Mouse (Mus musculus) lung, embryonic 14.5 days (tissue): ENCODE results near the gene Pip4k2a. TPM values are rescaled to one million over a fixed set of nuclear protein-coding genes. Genes with fewer than 3 reads are reported as not detected.

Source experiments
- ATAC-seq: fragments of 200-750 bp; cut with Nextera tagmentation; 2 replicates; pipeline ENCODE4 v1.8.0; 2017; ENCODE audit warnings: mild to moderate bottlenecking, moderate TSS enrichment, moderate library complexity; ENCODE audit not compliant: insufficient read depth
- DNase-seq: peaks from one replicate; pipeline ENCODE4 v3.0.0-alpha.2; 2015
- H3K27ac ChIP-seq: fragments of 300-500 bp; sonication (generic); 2 replicates; pipeline ENCODE4 v1.5.1; 2014; ENCODE audit warnings: low read depth, mild to moderate bottlenecking, moderate library complexity
- H3K27me3 ChIP-seq: fragments of 300-500 bp; sonication (generic); 2 replicates; pipeline ENCODE4 v1.6.1; 2014; ENCODE audit warnings: low read length, control low read depth; ENCODE audit not compliant: insufficient read depth
- H3K36me3 ChIP-seq: fragments of 300-500 bp; sonication (generic); 2 replicates; pipeline ENCODE4 v1.6.1; 2014; ENCODE audit warnings: control low read depth; ENCODE audit not compliant: insufficient read depth
- H3K4me1 ChIP-seq: fragments of 300-500 bp; sonication (generic); 2 replicates; pipeline ENCODE4 v1.6.1; 2014; ENCODE audit warnings: antibody characterized with exemption, control low read depth; ENCODE audit not compliant: insufficient read depth
- H3K4me2 ChIP-seq: fragments of 300-500 bp; sonication (generic); 2 replicates; pipeline ENCODE4 v1.6.1; 2014; ENCODE audit warnings: mild to moderate bottlenecking
- H3K4me3 ChIP-seq: fragments of 300-500 bp; sonication (generic); 2 replicates; pipeline ENCODE4 v1.5.1; 2014; ENCODE audit warnings: low read depth, low read length
- H3K9ac ChIP-seq: fragments of 300-500 bp; sonication (generic); 2 replicates; pipeline ENCODE4 v1.6.1; 2014
- H3K9me3 ChIP-seq: fragments of 300-500 bp; sonication (generic); 2 replicates; pipeline ENCODE4 v1.6.1; 2016; ENCODE audit warnings: low read depth, low read length, control low read depth
- CTCF ChIP-seq: IDR thresholded peaks from 2 replicates; pipeline ENCODE4 v1.5.1; 2016; ENCODE audit warnings: antibody characterized with exemption, low read depth
- WGBS: fragments of 180-500 bp; shearing (Covaris S2); extraction: QIAGEN DNeasy Blood & Tissue Kit; methylation state at CpG from one replicate; pipeline ENCODE4 v1.1.7; 2014; 5-methylcytosine and 5-hydroxymethylcytosine counted together
- polyA plus RNA-seq: library from polyadenylated mRNA; unstranded; fragments of >200 nt; fragmentation: Nextera tagmentation; extraction: Ambion mirVana; gene quantifications from 2 replicates; pipeline ENCODE4 v1.2.1, GENCODE M21; 2014

The Pip4k2a gene
- polyA plus RNA-seq, 1 experiment from 2014 or later = 10.2 TPM

GRCm38 (mm10) chr2:18928597-18929257 is 69.2 kb downstream of the Pip4k2a start:
- WGBS = 67% methylated on average over 7 of the region's 7 CpGs
- Histone ChIP-seq H3K9me3 (no peaks in the 10 kb centered on the region), H3K36me3 (no peaks in the 10 kb centered on the region), H3K4me2 (no peak overlapping the region), H3K27ac (no peak overlapping the region), H3K4me1 (0 out of 2 replicates have a peak, but pooled peaks cover 3% of the 10 kb centered on the region), H3K27me3 (no peaks in the 10 kb centered on the region), H3K9ac (no peak overlapping the region), H3K4me3 (no peak overlapping the region)
- no peak for DNase-seq
- TF ChIP-seq CTCF = no peak
- ATAC-seq = no peak

GRCm38 (mm10) chr2:18928196-18928595 is 69.7 kb downstream of the Pip4k2a start:
- Histone ChIP-seq H3K4me3 (no peak overlapping the region), H3K4me1 (0 out of 2 replicates have a peak, but pooled peaks cover 3% of the 10 kb centered on the region), H3K27ac (no peak overlapping the region), H3K9ac (no peak overlapping the region), H3K27me3 (no peaks in the 10 kb centered on the region), H3K4me2 (no peak overlapping the region), H3K9me3 (no peaks in the 10 kb centered on the region), H3K36me3 (no peaks in the 10 kb centered on the region)
- no peak for DNase-seq
- ATAC-seq = no peak
- TF ChIP-seq CTCF = no peak
- WGBS = 47% methylated on average over 8 of the region's 8 CpGs

- Histone ChIP-seq H3K4me1 (0 out of 2 replicates have a peak, but pooled peaks cover 3% of the 10 kb centered on the region), H3K9ac (no peak overlapping the region), H3K36me3 (no peaks in the 10 kb centered on the region), H3K27me3 (no peaks in the 10 kb centered on the region), H3K4me3 (no peak overlapping the region), H3K4me2 (no peak overlapping the region), H3K9me3 (no peaks in the 10 kb centered on the region), H3K27ac (no peak overlapping the region; the same call in 1 of the 2 replicates)
- ATAC-seq = 0 out of 2 replicates have a peak, but pooled peaks have one; percentile 33
- DNase-seq = peak; percentile 48
- 37% methylated on average over 17 of the region's 17 CpGs for WGBS
- TF ChIP-seq CTCF = no peak
Observed at GRCm38 (mm10) chr2:18923806-18924595, 73.9 kb downstream of the Pip4k2a start.

GRCm38 (mm10) chr2:18923098-18923649 is 74.8 kb downstream of the Pip4k2a start:
- peak; percentile 66 for ATAC-seq
- no peak overlapping the region for H3K4me2 ChIP-seq
- H3K4me1 ChIP-seq = 0 out of 2 replicates have a peak, but pooled peaks cover 3% of the 10 kb centered on the region
- no peak for TF ChIP-seq CTCF
- peak; percentile 65 for DNase-seq
- 35% methylated on average over 9 of the region's 9 CpGs for WGBS
- no peaks in the 10 kb centered on the region for H3K9me3 ChIP-seq
- no peaks in the 10 kb centered on the region for H3K27me3 ChIP-seq
- no peak overlapping the region for H3K9ac ChIP-seq
- H3K36me3 ChIP-seq = no peaks in the 10 kb centered on the region
- no peak overlapping the region for H3K27ac ChIP-seq
- H3K4me3 ChIP-seq = no peak overlapping the region

GRCm38 (mm10) chr2:18921570-18922180 is 76.3 kb downstream of the Pip4k2a start:
- Histone ChIP-seq H3K4me3 (no peak overlapping the region), H3K9me3 (no peaks in the 10 kb centered on the region), H3K27me3 (no peaks in the 10 kb centered on the region), H3K36me3 (no peaks in the 10 kb centered on the region), H3K9ac (no peak overlapping the region), H3K4me2 (no peak overlapping the region), H3K27ac (no peak overlapping the region), H3K4me1 (0 out of 2 replicates have a peak, but pooled peaks cover 3% of the 10 kb centered on the region)
- DNase-seq (no peak), ATAC-seq (no peak)
- no peak for TF ChIP-seq CTCF
- 29% methylated on average over 1 of the region's 1 CpGs for WGBS

- TF ChIP-seq CTCF = no peak
- Histone ChIP-seq H3K4me2 (no peak overlapping the region), H3K36me3 (no peaks in the 10 kb centered on the region), H3K9ac (no peak overlapping the region), H3K27me3 (no peaks in the 10 kb centered on the region), H3K9me3 (no peaks in the 10 kb centered on the region), H3K4me1 (peaks cover 7% of the 10 kb centered on the region; the same call in 1 of the 2 replicates), H3K4me3 (no peak overlapping the region), H3K27ac (no peak overlapping the region)
- ATAC-seq (no peak), DNase-seq (no peak)
- 19% methylated on average over 2 of the region's 2 CpGs for WGBS
Observed at GRCm38 (mm10) chr2:18920461-18920877, 77.5 kb downstream of the Pip4k2a start.
